8 mouse cellular contexts compared by ENCODE assay signal in genomic region chr12:53768392-53768791, GRCm38 (mm10).
DNase-seq lines count a peak whose midpoint lies in the region; ATAC-seq lines count a peak whose summit lies in the region.
"Had no signal": no experiment of that assay in that cellular context is flagged by ENCODE, and none has a peak within 500 bp of the region (broad histone marks: within the 10 kb centered on the region; RNA-seq: fewer than 3 reads in every experiment).

No protein-coding gene starts in this region.

- no peak overlapping the region for H3K9ac ChIP-seq in midbrain, embryonic 15.5 days
- H3K9ac ChIP-seq in hindbrain, embryonic 13.5 days = no peak overlapping the region

- ATAC-seq in midbrain, embryonic 15.5 days (replicated peaks) = no peak
- ATAC-seq in hindbrain, embryonic 13.5 days (ENCODE audit: low FRiP score) = no peak

- H3K36me3 ChIP-seq in midbrain, embryonic 15.5 days (replicated peaks) = no peaks in the 10 kb centered on the region
- H3K36me3 ChIP-seq in midbrain, embryonic 10.5 days = no peaks in the 10 kb centered on the region
- H3K36me3 ChIP-seq in hindbrain, embryonic 13.5 days = no peaks in the 10 kb centered on the region
- H3K36me3 ChIP-seq in limb, embryonic 10.5 days = no peaks in the 10 kb centered on the region

- WGBS in midbrain, embryonic 15.5 days = 84% methylated on average over 11 of the region's 11 CpGs
- 86% methylated on average over 11 of the region's 11 CpGs for WGBS in midbrain, embryonic 10.5 days
- 79% methylated on average over 11 of the region's 11 CpGs for WGBS in hindbrain, embryonic 13.5 days
- 52% methylated on average over 11 of the region's 11 CpGs for WGBS in limb, embryonic 10.5 days

- no peak overlapping the region for H3K4me3 ChIP-seq in midbrain, embryonic 15.5 days
- H3K4me3 ChIP-seq in midbrain, embryonic 10.5 days = no peak overlapping the region
- H3K4me3 ChIP-seq in hindbrain, embryonic 13.5 days = no peak overlapping the region
- no peak overlapping the region for H3K4me3 ChIP-seq in limb, embryonic 10.5 days

- H3K4me2 ChIP-seq in midbrain, embryonic 15.5 days = no peak overlapping the region
- no peak overlapping the region for H3K4me2 ChIP-seq in hindbrain, embryonic 13.5 days

- peaks cover 22% of the 10 kb centered on the region for H3K4me1 ChIP-seq in midbrain, embryonic 15.5 days
- H3K4me1 ChIP-seq in midbrain, embryonic 10.5 days = peaks cover 30% of the 10 kb centered on the region
- peaks cover 41% of the 10 kb centered on the region for H3K4me1 ChIP-seq in hindbrain, embryonic 13.5 days (replicated peaks)
- H3K4me1 ChIP-seq in limb, embryonic 10.5 days = peaks cover 15% of the 10 kb centered on the region

- H3K27ac ChIP-seq in midbrain, embryonic 15.5 days = peak overlapping the region; percentile 34; the same call in 1 of the 2 replicates
- H3K27ac ChIP-seq in midbrain, embryonic 10.5 days (replicated peaks) = no peak overlapping the region
- H3K27ac ChIP-seq in hindbrain, embryonic 13.5 days = peak overlapping the region; percentile 20; the same call in 1 of the 2 replicates
- no peak overlapping the region for H3K27ac ChIP-seq in limb, embryonic 10.5 days

- H3K9me3 ChIP-seq in midbrain, embryonic 15.5 days = no peaks in the 10 kb centered on the region
- H3K9me3 ChIP-seq in midbrain, embryonic 10.5 days (replicated peaks) = no peaks in the 10 kb centered on the region
- H3K9me3 ChIP-seq in hindbrain, embryonic 13.5 days = no peaks in the 10 kb centered on the region
- H3K9me3 ChIP-seq in limb, embryonic 10.5 days (replicated peaks) = no peaks in the 10 kb centered on the region

- no peaks in the 10 kb centered on the region for H3K27me3 ChIP-seq in midbrain, embryonic 15.5 days (replicated peaks)
- H3K27me3 ChIP-seq in midbrain, embryonic 10.5 days (ENCODE audit: low read depth, poor library complexity, severe bottlenecking) = no peaks in the 10 kb centered on the region; the same call in 1 of the 2 replicates
- no peaks in the 10 kb centered on the region for H3K27me3 ChIP-seq in hindbrain, embryonic 13.5 days
- H3K27me3 ChIP-seq in limb, embryonic 10.5 days (ENCODE audit: low read depth, poor library complexity, severe bottlenecking) = peaks cover 3% of the 10 kb centered on the region; the same call in 1 of the 2 replicates

- DNase-seq in midbrain, embryonic 10.5 days (ENCODE audit: low spot score) = no peak
- DNase-seq in limb, embryonic 10.5 days (ENCODE audit: low spot score) = peak; percentile 56
- DNase-seq in adipocyte (ENCODE audit: low spot score) = no peak
- DNase-seq in right cerebral cortex, adult 18-20 months = no peak
- DNase-seq in left cerebral cortex, adult 8-10 months (ENCODE audit: low spot score in 2 of 2) = no peak
- DNase-seq: gastrocnemius, postnatal 36 days had no signal

Comparison
In these comparisons a context has a peak if more than half of its experiments do, and no peak if none do; other contexts are left out.
1. H3K27ac ChIP-seq: peak in midbrain, embryonic 15.5 days (single experiment) and hindbrain, embryonic 13.5 days (single experiment); none in midbrain, embryonic 10.5 days (single experiment) and limb, embryonic 10.5 days (single experiment).